Mouse (Mus musculus): Measurements from ENCODE around the gene Zfp92. TPM values are rescaled to one million over a fixed set of nuclear protein-coding genes. Genes with fewer than 3 reads are reported as not detected.
"Not testable (repeated sequence)": the region's sequence is repeated elsewhere in the genome, so short reads cannot be mapped to it uniquely, and the experiment has no call there.

The Zfp92 gene
- under 1 TPM in 1 of 2 experiments, not detected in 1; 0.15 TPM for total RNA-seq (2021)
- long read RNA-seq, experiment 1, result 0 reads
- long read RNA-seq, experiment 2, result 0 reads

- no peak for DNase-seq
- intact Hi-C loops (cut with DNase I), result no loop called here
These were observed at the start of gene Zfp92 for GRCm38 (mm10) chrX:73410880-73411517. Gene Zfp92, plus strand, starts transcription at chrX:73411096.

GRCm38 (mm10) chrX:73363291-73363690 lies 47.6 kb upstream of the Zfp92 start:
- intact Hi-C loops (cut with DNase I), result no loop called here
- no peak for DNase-seq

DNA sequence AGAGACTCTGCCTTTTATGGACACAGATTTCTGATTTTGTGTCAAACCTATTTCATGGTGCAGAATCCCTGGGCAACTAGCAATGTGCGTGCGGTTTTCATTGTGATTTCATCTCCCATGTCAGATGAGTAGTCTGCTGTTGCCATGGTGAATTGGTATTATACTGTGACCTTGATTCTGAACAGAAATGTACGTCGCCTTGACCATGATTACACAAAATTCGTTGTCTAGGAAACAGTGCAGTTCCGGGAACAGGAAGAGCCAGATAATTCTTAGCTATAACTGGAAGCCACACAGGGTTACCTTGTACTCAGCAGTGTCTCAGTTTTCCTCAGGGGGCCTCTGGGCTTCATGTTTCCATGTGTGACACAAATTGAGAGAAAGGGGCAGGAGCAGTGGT lies 26.5 kb upstream of the Zfp92 start:
- intact Hi-C loops (cut with DNase I), result no loop called here
- DNase-seq, result no peak

DNA sequence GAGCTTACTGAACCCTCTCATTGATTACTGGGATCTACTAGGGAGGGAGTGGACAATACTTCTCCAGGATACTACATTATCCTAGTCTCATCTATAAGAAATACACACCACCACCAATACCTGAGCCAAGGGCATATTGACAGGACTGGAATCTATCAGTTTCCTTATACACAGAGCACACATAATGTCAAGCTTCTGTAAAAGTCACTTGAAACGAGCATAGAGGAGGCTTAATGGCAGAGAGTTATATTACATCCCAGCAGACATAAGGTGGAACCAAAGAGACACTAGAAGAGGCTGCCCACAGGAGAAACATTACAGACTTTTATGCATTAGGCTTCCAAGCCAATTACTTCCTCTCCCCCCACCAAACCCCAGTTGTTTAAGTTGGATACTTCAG lies 26.0 kb upstream of the Zfp92 start:
- intact Hi-C loops (cut with DNase I), result no loop called here
- no peak for DNase-seq

DNA sequence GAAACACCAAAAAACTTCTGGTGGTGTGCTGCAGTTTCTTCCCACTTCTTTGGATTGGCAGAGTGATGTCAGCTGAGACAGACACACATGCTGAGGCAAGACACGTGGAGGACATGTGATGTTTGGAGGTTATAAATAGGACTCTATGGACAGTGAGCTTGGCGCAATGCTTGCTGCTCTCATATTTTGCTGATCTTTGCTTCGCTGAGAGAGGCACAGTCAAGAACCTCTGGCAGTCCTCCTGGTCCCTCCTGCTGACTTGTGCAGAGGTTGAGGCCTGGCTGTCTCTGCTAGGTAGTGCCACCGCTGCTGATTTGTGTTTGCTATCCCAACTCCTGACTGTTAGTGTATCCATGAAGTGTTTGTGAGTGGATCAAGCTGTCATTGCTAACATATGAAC lies 19.4 kb upstream of the Zfp92 start:
- intact Hi-C loops (cut with DNase I), result no loop called here
- DNase-seq, result no peak

DNA sequence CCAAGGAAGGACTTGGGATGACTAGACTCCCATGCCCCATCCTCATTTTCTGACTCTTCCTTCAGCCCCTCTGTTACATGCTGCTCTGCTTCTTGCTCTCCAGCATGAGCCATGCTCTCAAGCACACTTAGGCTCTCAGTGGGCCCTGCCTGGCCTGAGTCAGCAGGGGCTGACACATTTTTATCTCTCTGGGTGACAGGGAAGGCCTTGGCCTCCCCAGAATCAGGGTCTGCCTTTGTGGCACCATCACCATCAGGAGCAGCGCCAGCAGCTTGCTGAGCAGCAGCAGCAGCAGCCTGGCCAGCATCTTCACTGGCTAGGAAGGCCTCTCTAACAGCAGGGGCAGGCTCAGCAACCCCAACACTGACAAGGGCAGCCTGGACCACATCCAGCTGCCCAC lies 14.4 kb upstream of the Zfp92 start:
- intact Hi-C loops (cut with DNase I), result no loop called here

GRCm38 (mm10) chrX:73398636-73399035 lies 12.3 kb upstream of the Zfp92 start, which contains the start of gene Gm18336:
Gene Gm18336, minus strand, starts transcription at chrX:73398736.
- DNase-seq; intact Hi-C loops (cut with DNase I): not testable (repeated sequence)

More for the DNA sequence above, 14.4 kb upstream of the Zfp92 start:
- no peak for DNase-seq

DNA sequence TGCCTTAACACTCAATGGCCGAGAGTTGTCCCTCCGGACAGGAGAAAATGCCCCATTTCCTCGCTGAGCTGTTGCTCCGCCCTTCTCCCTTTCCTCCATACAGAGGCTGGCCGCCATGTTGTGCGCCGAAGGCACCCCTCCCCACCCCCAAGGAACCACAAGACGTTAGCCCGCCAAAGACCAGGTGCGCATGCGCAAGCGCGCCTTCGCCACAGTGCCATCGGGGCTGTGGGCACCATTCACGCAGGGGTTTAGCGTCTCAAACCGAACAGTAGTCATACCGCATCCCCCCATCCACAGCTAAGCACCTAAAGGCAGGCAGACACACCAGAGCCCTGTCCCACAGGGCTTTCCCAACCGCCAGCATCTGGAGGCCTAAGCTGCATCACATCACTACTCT lies 9.9 kb upstream of the Zfp92 start:
- DNase-seq, result no peak
- intact Hi-C loops (cut with DNase I), result no loop called here

- no peak for DNase-seq
- intact Hi-C loops (cut with DNase I), result no loop called here
These were observed 9.3 kb upstream of the Zfp92 start for GRCm38 (mm10) chrX:73401616-73402015.

- intact Hi-C loops (cut with DNase I), result no loop called here
- no peak for DNase-seq
These were observed 1.9 kb downstream of the Zfp92 start for GRCm38 (mm10) chrX:73412767-73413166.

DNA sequence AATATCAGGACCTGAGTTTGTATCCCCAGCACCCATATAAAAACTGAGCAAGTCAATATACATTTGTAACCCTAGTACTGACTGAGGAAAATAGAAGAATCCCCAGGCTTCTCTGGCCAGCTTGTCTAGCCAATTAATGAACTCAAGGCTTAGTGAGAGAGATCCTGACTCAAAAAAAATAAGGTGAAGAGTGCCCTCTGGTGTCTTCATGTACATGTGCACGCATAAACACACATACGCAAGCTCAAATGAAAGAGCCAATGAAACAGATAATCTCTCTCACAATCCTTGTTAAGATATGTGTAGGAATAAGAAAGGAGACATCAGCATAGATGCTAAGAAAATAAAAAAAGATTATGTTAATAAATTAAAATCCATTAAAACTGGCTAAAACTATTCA lies 19.1 kb downstream of the Zfp92 start:
- intact Hi-C loops (cut with DNase I), result no loop called here
- no peak for DNase-seq

DNA sequence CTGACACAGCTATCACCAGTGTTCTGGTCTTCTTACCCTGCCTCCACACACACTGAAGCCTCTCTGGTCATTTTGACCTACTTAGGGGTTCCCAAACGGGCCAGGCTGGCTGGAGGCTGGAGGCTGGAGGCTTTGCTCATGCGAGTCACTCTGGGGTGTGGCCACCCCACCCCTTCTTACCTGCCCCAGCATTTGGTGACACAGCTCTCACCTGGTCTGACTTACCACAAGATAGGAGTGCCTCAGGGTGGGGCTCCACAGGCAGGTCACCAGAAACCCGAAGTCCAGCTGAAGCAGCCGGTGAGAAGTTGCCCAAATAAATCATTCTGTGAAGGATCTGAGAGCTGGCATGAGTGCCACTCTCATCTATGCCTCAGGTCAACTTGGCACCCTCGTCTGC lies 22.0 kb downstream of the Zfp92 start:
- no peak for DNase-seq
- intact Hi-C loops (cut with DNase I), result no loop called here

DNA sequence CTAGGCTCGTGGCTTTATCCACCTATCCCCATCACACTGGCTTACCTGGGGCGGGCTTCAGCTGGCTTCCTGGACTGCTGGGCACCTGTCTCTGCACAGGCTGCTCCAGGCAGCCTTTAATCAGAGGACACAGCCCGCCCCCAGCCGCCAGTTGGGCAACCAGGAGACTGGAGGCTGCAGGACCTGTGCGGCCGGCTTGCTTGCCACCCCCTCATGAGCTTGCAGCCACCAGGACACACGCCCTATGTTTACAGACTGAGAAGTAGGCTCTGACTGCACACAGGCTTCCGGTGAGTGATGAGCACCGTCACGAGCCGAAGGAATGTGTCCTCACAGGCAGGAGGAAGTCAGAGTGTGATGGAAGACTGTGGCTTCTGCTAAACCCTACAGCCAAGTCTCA lies 24.4 kb downstream of the Zfp92 start, which contains the start of gene Trex2:
Trex2 (minus strand) TSS at position 93 of the 400 bp plus-strand sequence.
- no peak for DNase-seq
- intact Hi-C loops (cut with DNase I), result loop anchor here (5.0 kb wide), 1 partner anchor 383 kb away; no protein-coding TSS in a partner anchor

GRCm38 (mm10) chrX:73441428-73441827 lies 30.5 kb downstream of the Zfp92 start:
- intact Hi-C loops (cut with DNase I), result no loop called here
- DNase-seq, result no peak

GRCm38 (mm10) chrX:73451949-73452348 lies 41.1 kb downstream of the Zfp92 start:
- intact Hi-C loops (cut with DNase I), result loop anchor here (2.0 to 10.0 kb wide), 2 partner anchors 41 to 203 kb away; no protein-coding TSS in a partner anchor
- DNase-seq, result peak in 1 of 2 experiments; percentile 62

GRCm38 (mm10) chrX:73458877-73459392 lies 48.0 kb downstream of the Zfp92 start, which contains the start of gene Haus7:
Gene Haus7, minus strand, starts transcription at chrX:73459044.
- intact Hi-C loops (cut with DNase I), result loop anchor here (10.0 kb wide), 1 partner anchor 196 kb away; no protein-coding TSS in a partner anchor
- DNase-seq, result peak; percentile 83 to 88

GRCm38 (mm10) chrX:73460792-73461191 lies 49.9 kb downstream of the Zfp92 start:
- intact Hi-C loops (cut with DNase I), result no loop called here

DNA sequence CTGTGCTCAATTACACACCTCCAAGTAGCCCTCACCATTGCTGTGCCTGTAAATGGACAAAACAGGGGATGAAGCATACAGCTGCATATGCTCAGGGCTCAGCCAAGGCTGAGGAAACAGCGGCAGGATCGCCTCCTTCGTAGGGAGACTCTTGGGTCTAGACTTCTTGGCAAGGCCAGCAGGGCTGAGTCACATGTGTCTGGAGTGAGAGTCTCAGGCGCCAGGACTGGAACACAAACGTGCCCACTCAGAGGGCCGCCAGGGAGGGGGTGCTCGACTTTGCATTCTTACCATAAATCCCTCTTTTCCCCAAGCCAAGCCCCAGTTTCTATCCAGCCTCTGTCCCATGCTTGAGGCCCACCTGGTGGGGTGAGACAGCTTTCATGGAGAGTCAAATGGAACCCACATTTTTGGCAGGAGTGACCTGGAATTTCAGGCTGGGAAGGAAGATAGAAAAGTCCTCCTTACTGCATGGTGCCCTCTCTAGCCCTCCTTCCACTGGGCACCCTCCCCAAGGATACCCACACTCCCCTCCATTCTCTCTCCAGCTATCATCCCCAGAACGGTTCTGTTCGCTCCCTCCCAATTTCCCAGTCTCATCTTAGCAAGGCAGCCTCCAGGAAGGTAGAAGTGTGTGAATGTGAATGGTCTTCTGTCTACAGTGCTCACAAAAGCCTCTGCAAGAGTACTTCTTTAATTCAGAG lies 54.7 kb downstream of the Zfp92 start:
- intact Hi-C loops (cut with DNase I), result no loop called here
- peak; percentile 30 to 46 for DNase-seq

More at GRCm38 (mm10) chrX:73460792-73461191, 49.9 kb downstream of the Zfp92 start:
- DNase-seq, result no peak

GRCm38 (mm10) chrX:73467446-73468241 lies 56.7 kb downstream of the Zfp92 start:
- intact Hi-C loops (cut with DNase I), result no loop called here
- peak in 1 of 2 experiments; percentile 40 for DNase-seq

- intact Hi-C loops (cut with DNase I), result no loop called here
- DNase-seq, result no peak
These were observed 57.4 kb downstream of the Zfp92 start for GRCm38 (mm10) chrX:73468330-73468729.
